22 mouse cellular contexts compared by ENCODE assay signal in genomic region chr13:109644086-109644485, GRCm38 (mm10).
A peak's percentile ranks its signal among the peaks of the same experiment; 100 is the strongest.
DNase-seq lines count a peak whose midpoint lies in the region; ATAC-seq and TF ChIP-seq lines count a peak whose summit lies in the region.
"Had no signal": no experiment of that assay in that cellular context is flagged by ENCODE, and none has a peak within 500 bp of the region (broad histone marks: within the 10 kb centered on the region; RNA-seq: fewer than 3 reads in every experiment).

No protein-coding gene starts in this region.

- TF ChIP-seq RAD21 in MEL (IDR thresholded peaks at IDR 0.05; ENCODE audit: low read depth, low read length): no peak

- no peaks in the 10 kb centered on the region for H3K9me3 ChIP-seq in heart, embryonic 10.5 days
- no peaks in the 10 kb centered on the region for H3K9me3 ChIP-seq in MEL (replicated peaks; ENCODE audit: insufficient read depth, low read length)
- no peaks in the 10 kb centered on the region for H3K9me3 ChIP-seq in erythroblast, embryonic 14.5 days (ENCODE audit: control insufficient read depth, low read length)
- H3K9me3 ChIP-seq in liver, embryonic 15.5 days (replicated peaks): no peaks in the 10 kb centered on the region
- H3K9me3 ChIP-seq: embryonic facial prominence, embryonic 12.5 days; heart, embryonic 13.5 days; intestine, embryonic 15.5 days; neural tube, embryonic 13.5 days had no signal

- peak overlapping the region; percentile 50 for H3K4me2 ChIP-seq in liver, embryonic 15.5 days
- H3K4me2 ChIP-seq: embryonic facial prominence, embryonic 12.5 days; heart, embryonic 13.5 days; hindbrain, embryonic 14.5 days; intestine, embryonic 15.5 days; neural tube, embryonic 13.5 days had no signal

- peak; percentile 71 for ATAC-seq in liver, embryonic 15.5 days (ENCODE audit: insufficient read depth)
- ATAC-seq: activated CD4-positive, CD25-positive, alpha-beta regulatory T cell, adult 4 months; CD4-positive, CD25-positive, alpha-beta regulatory T cell, adult 4 months; forebrain, embryonic 16.5 days; intestine, embryonic 15.5 days had no signal

- no peak for DNase-seq in heart, embryonic 10.5 days (ENCODE audit: low spot score)
- DNase-seq in heart, adult 11 months: no peak
- peak; percentile 76 for DNase-seq in MEL (ENCODE audit: low read depth, low spot score)
- no peak for DNase-seq in layer of hippocampus, postnatal 25 days (ENCODE audit: extremely low spot score in 1 of 2, low spot score in 1 of 2)
- DNase-seq in layer of hippocampus, adult 9-10 months (ENCODE audit: low spot score): no peak
- DNase-seq in ovary, postnatal 10 days (ENCODE audit: low spot score): no peak
- DNase-seq: cerebellum, adult 2 months; gastrocnemius, postnatal 25 days; left cerebral cortex, postnatal 4 days; lung, postnatal 10 days; midbrain, embryonic 14.5 days; thymus, adult 18-20 months had no signal

- TF ChIP-seq POLR2A in MEL (IDR thresholded peaks at IDR 0.05; ENCODE audit: control insufficient read depth in 1 of 2, insufficient read depth in 1 of 2, low read depth in 1 of 2, low read length in 2 of 2, poor library complexity in 1 of 2): no peak

- peaks cover 66% of the 10 kb centered on the region for H3K4me1 ChIP-seq in heart, embryonic 10.5 days
- peaks cover 50 to 53% of the 10 kb centered on the region in 2 experiments for H3K4me1 ChIP-seq in MEL (ENCODE audit: control insufficient read depth in 1 of 2, insufficient read depth in 2 of 2, low read length in 2 of 2)
- H3K4me1 ChIP-seq in erythroblast, embryonic 14.5 days (ENCODE audit: control insufficient read depth): peaks cover 68% of the 10 kb centered on the region
- H3K4me1 ChIP-seq in liver, embryonic 15.5 days (replicated peaks): peaks cover 74% of the 10 kb centered on the region
- H3K4me1 ChIP-seq: intestine, embryonic 15.5 days had no signal

- H3K36me3 ChIP-seq in heart, embryonic 10.5 days: no peaks in the 10 kb centered on the region
- H3K36me3 ChIP-seq in MEL (ENCODE audit: control insufficient read depth in 1 of 2, insufficient read depth in 2 of 2, low read length in 2 of 2): peaks cover 0 to 63% of the 10 kb centered on the region in 2 experiments; a peak in 2 of 4 replicates
- H3K36me3 ChIP-seq in erythroblast, embryonic 14.5 days (ENCODE audit: control insufficient read depth): no peaks in the 10 kb centered on the region
- H3K36me3 ChIP-seq in liver, embryonic 15.5 days (replicated peaks): no peaks in the 10 kb centered on the region
- H3K36me3 ChIP-seq: embryonic facial prominence, embryonic 12.5 days; heart, embryonic 13.5 days; intestine, embryonic 15.5 days; neural tube, embryonic 13.5 days had no signal

- no peak overlapping the region for H3K4me3 ChIP-seq in heart, embryonic 10.5 days
- H3K4me3 ChIP-seq in MEL (ENCODE audit: control insufficient read depth in 1 of 2, insufficient read depth in 1 of 2, low read depth in 2 of 2, low read length in 2 of 2): no peak overlapping the region
- peak overlapping the region; percentile 48 for H3K4me3 ChIP-seq in erythroblast, embryonic 14.5 days (replicated peaks)
- H3K4me3 ChIP-seq in liver, embryonic 15.5 days (replicated peaks): no peak overlapping the region
- H3K4me3 ChIP-seq: embryonic facial prominence, embryonic 12.5 days; heart, embryonic 13.5 days; intestine, embryonic 15.5 days; neural tube, embryonic 13.5 days had no signal

- TF ChIP-seq EP300 in MEL (IDR thresholded peaks at IDR 0.05; ENCODE audit: low read depth in 1 of 2, low read length in 2 of 2): peak; percentile 18 to 74; a peak in 3 of 4 replicates

- no peak for TF ChIP-seq CTCF in MEL (IDR thresholded peaks at IDR 0.05 in 2 of 3, conservative IDR thresholded peaks at IDR 0.05 in 1 of 3; ENCODE audit: control insufficient read depth in 1 of 3, insufficient read depth in 1 of 3, low read depth in 2 of 3, low read length in 3 of 3, poor library complexity in 1 of 3, severe bottlenecking in 1 of 3)

- 44% methylated on average over 2 of the region's 2 CpGs for WGBS in heart, embryonic 10.5 days
- 13% methylated on average over 2 of the region's 2 CpGs for WGBS in liver, embryonic 15.5 days (ENCODE audit: insufficient replicate concordance)

- 0 out of 2 replicates have a peak overlapping the region, but pooled peaks have one; percentile 9 for H3K27ac ChIP-seq in heart, embryonic 10.5 days
- peak overlapping the region; percentile 81 for H3K27ac ChIP-seq in MEL (ENCODE audit: control insufficient read depth, low read depth, low read length)
- peak overlapping the region; percentile 81 for H3K27ac ChIP-seq in liver, embryonic 15.5 days (replicated peaks)
- H3K27ac ChIP-seq: embryonic facial prominence, embryonic 12.5 days; heart, embryonic 13.5 days; hindbrain, embryonic 14.5 days; intestine, embryonic 15.5 days; neural tube, embryonic 13.5 days had no signal

- H3K9ac ChIP-seq in MEL (ENCODE audit: control insufficient read depth, low read depth, low read length, poor library complexity, severe bottlenecking): no peak overlapping the region
- H3K9ac ChIP-seq in liver, embryonic 15.5 days: peak overlapping the region; percentile 19; the same call in 1 of the 2 replicates
- H3K9ac ChIP-seq: embryonic facial prominence, embryonic 12.5 days; heart, embryonic 13.5 days; hindbrain, embryonic 14.5 days; intestine, embryonic 15.5 days; neural tube, embryonic 13.5 days had no signal

- H3K27me3 ChIP-seq in heart, embryonic 10.5 days (ENCODE audit: insufficient read depth, poor library complexity, severe bottlenecking): no peaks in the 10 kb centered on the region
- H3K27me3 ChIP-seq in MEL (ENCODE audit: control insufficient read depth in 1 of 2, insufficient read depth in 2 of 2, low read length in 2 of 2): no peaks in the 10 kb centered on the region
- no peaks in the 10 kb centered on the region for H3K27me3 ChIP-seq in erythroblast, embryonic 14.5 days (ENCODE audit: control insufficient read depth)
- H3K27me3 ChIP-seq in liver, embryonic 15.5 days: no peaks in the 10 kb centered on the region
- H3K27me3 ChIP-seq: heart, embryonic 13.5 days; intestine, embryonic 15.5 days; neural tube, embryonic 13.5 days had no signal

- H3K79me2 ChIP-seq in MEL (ENCODE audit: control insufficient read depth, insufficient read depth, low read length, poor library complexity): no peaks in the 10 kb centered on the region

TF ChIP-seq in MEL, 35 proteins besides CTCF, POLR2A, EP300 and RAD21:
- TF ChIP-seq GABPA (IDR thresholded peaks at IDR 0.05; ENCODE audit: low read depth, low read length) (no peak), ETS1 (IDR thresholded peaks at IDR 0.05; ENCODE audit: low read depth, low read length) (peak; percentile 73), GATA1 (IDR thresholded peaks at IDR 0.05; ENCODE audit: low read depth, low read length) (peak; percentile 76), NELFE (IDR thresholded peaks at IDR 0.05; ENCODE audit: low read depth, low read length) (no peak), CHD2 (IDR thresholded peaks at IDR 0.05; ENCODE audit: low read length) (no peak), RCOR1 (IDR thresholded peaks at IDR 0.05; ENCODE audit: low read depth, low read length) (0 out of 2 replicates have a peak, but pooled peaks have one; percentile 4), MXI1 (IDR thresholded peaks at IDR 0.05; ENCODE audit: low read depth, low read length) (0 out of 2 replicates have a peak, but pooled peaks have one; percentile 2), MAZ (IDR thresholded peaks at IDR 0.05; ENCODE audit: low read depth, low read length) (no peak)
TF ChIP-seq in MEL: peak in this region for 4.

Comparison
In these comparisons a context has a peak if more than half of its experiments do, and no peak if none do; other contexts are left out.
1. H3K27ac ChIP-seq: peak in every context shown above with its lines; median percentile 81 in MEL; 81 in liver, embryonic 15.5 days; 9 in heart, embryonic 10.5 days.